Mouse (Mus musculus) mouse embryonic stem cell (cell line): ENCODE data around the gene Ddx41.

ENCODE experiments used
- in situ Hi-C, 2 experiments: fragments of 300-500 bp; cut with MboI; formaldehyde crosslinking; loops; 1 replicate in 1 of 2; 3 replicates in 1 of 2; pipeline ENCODE4 v1.14.3; 2019 to 2020; ENCODE audit warnings: low sequenced_read_pairs in 2 of 2, low pct_unique_long_range_greater_than_20kb in 1 of 2, mixed read lengths in 1 of 2; ENCODE audit not compliant: unreplicated experiment in 1 of 2

The Ddx41 gene

GRCm38 (mm10) chr13:55486916-55487577, 49.4 kb downstream of the Ddx41 start:
- in situ Hi-C loops: no loop called here

GRCm38 (mm10) chr13:55486029-55486794, 50.2 kb downstream of the Ddx41 start:
- in situ Hi-C loops: no loop called here

GRCm38 (mm10) chr13:55484520-55485088, 51.9 kb downstream of the Ddx41 start:
- in situ Hi-C loops: no loop called here

GRCm38 (mm10) chr13:55483593-55483992, 52.9 kb downstream of the Ddx41 start:
- in situ Hi-C loops: no loop called here

- in situ Hi-C loops: no loop called here
These were observed 53.4 kb downstream of the Ddx41 start for GRCm38 (mm10) chr13:55483071-55483470.

DNA sequence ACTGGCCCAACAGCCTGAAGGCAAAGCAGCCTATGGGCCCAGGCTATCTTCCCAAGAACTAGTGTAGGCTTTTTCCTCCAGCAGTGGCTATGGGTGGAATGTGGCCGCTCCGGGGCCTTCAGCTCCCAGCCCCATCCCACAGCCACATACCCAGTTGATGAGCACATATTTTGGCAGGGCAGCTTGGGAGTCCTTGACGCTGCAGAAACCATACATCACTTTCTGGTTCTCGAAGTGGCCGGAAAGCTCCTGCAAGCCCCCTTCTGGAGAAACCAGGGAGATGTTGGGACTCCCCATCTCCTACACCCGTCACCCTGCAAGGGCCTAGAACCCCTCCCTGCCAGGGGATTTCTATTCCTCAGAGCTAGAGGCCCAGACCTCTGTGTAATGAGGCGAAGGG, 53.9 kb downstream of the Ddx41 start:
- in situ Hi-C loops: no loop called here
